Mouse (Mus musculus): ENCODE data around the gene Acss1.

- TF ChIP-seq POLR2A (IDR thresholded peaks at IDR 0.05; ENCODE audit: borderline replicate concordance, control insufficient read depth, low read depth, low read length) (no peak), CTCF (IDR thresholded peaks at IDR 0.05; ENCODE audit: control insufficient read depth, insufficient read depth, low read length) (no peak)
Observed at GRCm38 (mm10) chr2:150572463-150572862, 95.8 kb downstream of the Acss1 start.
